Mouse (Mus musculus) ES-E14 (cell line): ENCODE data around the gene 4930469K13Rik.

ENCODE experiments used
- HCFC1 ChIP-seq: IDR thresholded peaks from 2 replicates; pipeline ENCODE4 v1.6.1; 2012; ENCODE audit warnings: low read length, inconsistent platforms, borderline replicate concordance; ENCODE audit not compliant: insufficient read depth
- MAFK ChIP-seq: IDR thresholded peaks from 2 replicates; pipeline ENCODE4 v1.6.1; 2014; ENCODE audit warnings: mild to moderate bottlenecking, low read depth, low read length, inconsistent platforms; ENCODE audit not compliant: insufficient read depth
- ZC3H11A ChIP-seq: IDR thresholded peaks from 2 replicates; pipeline ENCODE4 v1.6.1; 2012; ENCODE audit warnings: low read depth, mild to moderate bottlenecking, inconsistent platforms, low read length, borderline replicate concordance

GRCm38 (mm10) chr11:34042808-34043207, 55.5 kb downstream of the 4930469K13Rik start:
- TF ChIP-seq MAFK, result no peak
- no peak for TF ChIP-seq ZC3H11A
- no peak for TF ChIP-seq HCFC1
